Mouse (Mus musculus): ENCODE measurements at regions not wholly inside any gene's neighbourhood (a gene's known extent, or its start where the extent isn't known, plus 50 kb on each side); places are given as distances from the start of the nearest gene placed in this dataset.

DNA sequence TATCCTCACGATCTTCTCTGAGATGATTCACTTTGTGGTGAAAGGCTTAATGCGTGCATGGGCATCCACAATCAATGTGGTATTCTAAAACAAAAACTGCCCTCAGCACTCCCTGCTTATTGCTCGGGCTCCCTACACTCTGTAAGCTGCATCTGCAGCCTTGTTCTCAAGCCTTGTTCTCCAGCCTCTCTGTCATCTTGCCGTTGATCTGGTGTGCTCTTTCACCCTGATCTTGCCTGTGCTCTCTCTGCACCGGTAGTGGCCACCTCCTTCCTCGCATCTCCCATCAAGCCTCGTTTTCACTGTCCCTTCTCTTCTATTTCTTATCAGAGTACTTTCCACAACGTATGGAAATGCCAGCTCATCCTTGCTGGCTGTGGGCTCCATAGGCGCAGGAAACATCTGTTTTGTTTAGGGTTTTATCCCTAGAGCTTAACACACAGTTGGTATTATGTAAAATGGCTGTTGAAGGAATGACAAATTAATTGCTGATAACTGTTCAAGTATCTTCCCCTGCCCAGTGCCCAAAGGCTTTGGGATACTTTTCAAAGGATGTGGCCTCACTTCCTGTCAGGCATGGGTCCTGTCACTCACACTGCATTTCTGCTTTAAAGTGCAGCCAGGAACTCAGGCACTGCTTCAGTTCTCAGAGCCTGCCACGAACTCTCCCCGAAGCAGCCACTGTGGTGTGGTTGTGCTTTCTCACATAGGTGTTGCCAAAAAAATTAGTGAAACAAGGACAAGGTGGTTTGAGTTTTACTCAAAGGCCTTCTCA lies 158.9 kb upstream of the Gm12728 start:
- no peak for DNase-seq (ENCODE audit: low read depth in 1 of 2, low spot score in 2 of 2)

GRCm38 (mm10) chr4:105632581-105633358 lies 156.9 kb upstream of the Gm12728 start:
- no peak for DNase-seq (ENCODE audit: low read depth in 1 of 2, low spot score in 2 of 2)

GRCm38 (mm10) chr4:105633789-105634188 lies 155.9 kb upstream of the Gm12728 start:
- DNase-seq (ENCODE audit: low read depth in 1 of 2, low spot score in 2 of 2), result no peak

GRCm38 (mm10) chr4:105640793-105641192 lies 148.9 kb upstream of the Gm12728 start:
- DNase-seq (ENCODE audit: low read depth in 1 of 2, low spot score in 2 of 2), result no peak

GRCm38 (mm10) chr4:105641582-105641981 lies 148.1 kb upstream of the Gm12728 start:
- no peak for DNase-seq (ENCODE audit: low read depth in 1 of 2, low spot score in 2 of 2)

DNA sequence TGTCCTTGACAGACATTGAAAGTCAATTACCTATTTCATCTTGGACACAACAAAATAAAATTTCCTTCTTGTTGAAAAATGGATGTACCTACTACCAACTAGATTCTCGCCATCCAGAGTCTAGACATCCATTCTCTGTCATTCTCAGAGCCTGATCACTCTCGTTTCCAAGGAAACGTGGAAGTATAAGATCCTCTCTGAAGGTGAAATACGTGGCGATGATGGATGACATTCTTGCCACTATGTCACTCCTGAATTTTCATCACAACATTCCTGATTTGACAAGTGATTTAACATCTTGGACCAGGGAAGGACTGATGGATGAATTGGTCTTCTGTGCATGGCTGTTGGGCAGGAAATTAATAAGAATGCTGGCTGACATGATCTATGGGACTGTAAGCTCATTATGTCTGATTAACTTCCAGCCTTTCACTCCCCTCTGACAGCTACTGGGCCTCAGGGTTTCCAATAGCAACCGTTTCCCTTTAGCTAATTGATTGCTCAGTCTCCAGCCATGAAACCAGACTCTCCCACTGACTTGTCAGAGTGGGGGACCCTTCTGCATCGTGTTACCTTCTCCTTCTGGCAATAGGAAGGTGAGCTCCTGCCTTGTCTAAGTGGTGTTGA lies 140.7 kb upstream of the Gm12728 start:
- no peak for DNase-seq (ENCODE audit: low read depth in 1 of 2, low spot score in 2 of 2)

DNA sequence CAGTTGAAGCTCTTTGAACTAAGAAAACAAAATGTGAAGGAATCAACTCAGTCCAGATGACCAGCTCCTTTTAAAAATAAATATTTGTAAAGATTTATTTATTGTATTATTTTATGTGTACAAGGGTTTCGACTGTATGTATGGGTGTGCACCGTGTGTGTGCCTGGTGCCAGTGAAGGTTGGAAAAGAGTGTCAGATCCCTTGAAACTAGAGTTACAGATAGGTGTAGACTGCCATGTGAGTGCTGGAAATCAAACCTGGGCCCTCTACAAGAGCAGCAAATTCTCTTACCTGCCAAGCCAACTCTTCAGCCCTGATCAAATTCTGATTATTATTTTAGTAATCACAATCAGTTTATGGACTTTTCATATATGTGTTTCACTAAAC lies 140.2 kb upstream of the Gm12728 start:
- no peak for DNase-seq (ENCODE audit: low read depth in 1 of 2, low spot score in 2 of 2)

DNA sequence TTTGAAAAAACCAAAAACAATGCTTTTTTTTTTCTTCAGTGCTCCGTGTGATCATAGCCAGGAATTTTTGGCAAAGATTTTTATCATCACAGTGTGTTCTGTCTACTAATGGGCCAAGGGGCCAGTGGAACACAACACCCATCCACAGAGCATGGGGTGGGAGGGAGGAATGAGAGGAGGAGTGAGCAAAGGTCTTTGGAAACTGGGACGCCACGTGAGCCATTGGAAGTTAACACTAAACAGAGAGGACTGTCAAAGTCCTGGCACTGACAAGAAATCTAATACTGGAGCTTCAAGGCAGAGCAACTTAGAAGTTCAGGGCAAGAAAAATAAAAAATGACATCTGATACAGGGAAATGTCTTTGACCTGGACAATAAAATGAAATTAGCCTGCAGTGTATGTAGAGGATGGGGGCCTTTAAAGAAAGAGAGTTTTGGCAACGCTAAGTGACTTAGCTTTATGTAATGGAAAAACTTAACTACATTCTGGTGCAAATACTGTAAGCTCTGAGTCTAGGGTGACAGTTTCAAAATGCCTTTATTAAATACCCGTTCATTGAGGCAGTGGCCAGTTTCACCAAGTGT lies 133.5 kb upstream of the Gm12728 start:
- no peak for DNase-seq (ENCODE audit: low read depth in 1 of 2, low spot score in 2 of 2)

GRCm38 (mm10) chr4:105658581-105658980 lies 131.1 kb upstream of the Gm12728 start:
- DNase-seq (ENCODE audit: low read depth in 1 of 2, low spot score in 2 of 2), result no peak

GRCm38 (mm10) chr4:105676690-105677089 lies 113.0 kb upstream of the Gm12728 start:
- no peak for DNase-seq (ENCODE audit: low read depth in 1 of 2, low spot score in 2 of 2)

DNA sequence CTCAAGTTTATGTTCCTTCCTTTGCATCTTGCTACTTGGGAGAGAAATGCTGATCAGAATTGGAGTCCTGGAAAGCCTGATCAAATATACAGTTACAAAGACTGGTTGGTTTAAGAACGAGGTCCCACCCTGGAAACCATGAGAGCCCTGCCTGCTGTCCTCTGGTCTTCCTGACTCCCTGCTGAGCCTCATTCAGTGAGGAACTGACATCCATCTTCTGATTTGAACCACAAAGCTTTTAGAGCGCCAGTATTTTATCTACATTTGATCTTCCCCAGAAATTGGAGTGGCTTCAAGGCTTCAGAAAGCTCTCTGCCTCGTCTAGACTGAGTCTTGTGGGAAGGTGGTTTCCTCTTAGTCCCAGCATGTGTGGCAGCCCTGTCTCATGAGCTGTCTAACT lies 99.0 kb upstream of the Gm12728 start:
- no peak for DNase-seq (ENCODE audit: low read depth in 1 of 2, low spot score in 2 of 2)

DNA sequence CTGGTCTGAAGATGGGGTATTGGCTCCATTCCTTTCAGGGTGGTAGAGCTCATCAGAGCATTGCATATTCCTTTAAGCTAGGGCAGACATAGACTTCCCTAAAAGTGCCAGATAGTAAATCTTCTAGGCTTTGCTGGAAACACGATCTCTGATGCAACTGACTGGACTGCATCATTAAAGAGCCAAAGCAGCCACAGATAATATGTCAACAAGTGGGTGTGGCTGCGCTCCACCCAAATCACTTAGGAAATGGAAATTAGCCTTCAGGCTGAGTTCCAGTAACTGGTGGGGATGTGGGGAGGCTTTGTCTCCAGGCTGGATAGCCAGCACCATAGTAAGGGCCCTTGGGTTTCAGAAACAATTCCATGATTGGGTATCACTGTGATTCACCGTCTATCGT lies 97.3 kb upstream of the Gm12728 start:
- no peak for DNase-seq (ENCODE audit: low read depth in 1 of 2, low spot score in 2 of 2)

DNA sequence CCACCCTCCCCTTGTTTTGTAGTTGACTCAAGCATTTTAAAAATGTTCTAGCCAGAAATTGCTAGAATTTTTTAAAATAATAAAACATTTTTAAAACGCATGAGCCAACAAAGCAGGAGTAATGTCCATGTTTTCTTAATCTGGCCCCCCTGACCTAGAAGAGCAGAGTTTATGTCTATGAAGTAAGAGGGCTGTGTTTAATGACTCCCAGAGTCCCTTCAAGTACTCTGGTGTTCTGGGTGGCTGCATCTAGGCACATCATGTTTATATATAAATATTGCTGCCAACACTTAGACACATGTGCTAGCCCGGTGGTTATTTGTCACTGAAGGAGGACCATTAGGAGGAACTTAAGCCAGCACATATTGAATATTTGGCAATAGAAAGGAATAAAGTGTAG lies 93.8 kb upstream of the Gm12728 start:
- DNase-seq (ENCODE audit: low read depth in 1 of 2, low spot score in 2 of 2), result no peak

DNA sequence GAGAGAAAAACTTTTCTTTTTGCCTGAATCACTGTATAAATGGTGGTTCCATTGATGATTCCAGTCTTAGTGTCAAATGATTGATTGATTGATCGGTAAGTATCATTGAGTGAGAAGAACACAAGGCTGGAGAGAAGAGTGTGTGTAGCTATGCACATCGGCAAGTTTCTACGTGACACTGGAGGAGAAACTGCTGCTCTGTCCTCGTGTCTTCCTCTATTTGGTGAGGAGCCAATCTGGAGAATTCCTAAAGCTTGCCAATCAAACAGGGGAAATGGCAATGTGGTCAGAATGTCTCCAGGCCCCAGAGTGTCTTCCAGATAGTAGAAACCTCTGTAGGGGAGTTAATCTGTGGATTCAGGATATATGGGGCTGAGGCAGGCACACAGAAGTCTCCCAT lies 92.5 kb upstream of the Gm12728 start:
- DNase-seq (ENCODE audit: low read depth in 1 of 2, low spot score in 2 of 2), result no peak

GRCm38 (mm10) chr4:105702036-105702435 lies 87.6 kb upstream of the Gm12728 start:
- DNase-seq (ENCODE audit: low read depth in 1 of 2, low spot score in 2 of 2), result no peak

GRCm38 (mm10) chr4:105703408-105703807 lies 86.3 kb upstream of the Gm12728 start:
- DNase-seq (ENCODE audit: low read depth in 1 of 2, low spot score in 2 of 2), result no peak

GRCm38 (mm10) chr4:105704271-105704670 lies 85.4 kb upstream of the Gm12728 start:
- no peak for DNase-seq (ENCODE audit: low read depth in 1 of 2, low spot score in 2 of 2)

- DNase-seq (ENCODE audit: low read depth in 1 of 2, low spot score in 2 of 2), result no peak
Measured at GRCm38 (mm10) chr4:105705996-105706395, 83.7 kb upstream of the Gm12728 start.

GRCm38 (mm10) chr4:105708080-105708796 lies 81.4 kb upstream of the Gm12728 start:
- no peak for DNase-seq (ENCODE audit: low read depth in 1 of 2, low spot score in 2 of 2)

- DNase-seq (ENCODE audit: low read depth in 1 of 2, low spot score in 2 of 2), result no peak
Measured at GRCm38 (mm10) chr4:105713956-105714355, 75.7 kb upstream of the Gm12728 start.

DNA sequence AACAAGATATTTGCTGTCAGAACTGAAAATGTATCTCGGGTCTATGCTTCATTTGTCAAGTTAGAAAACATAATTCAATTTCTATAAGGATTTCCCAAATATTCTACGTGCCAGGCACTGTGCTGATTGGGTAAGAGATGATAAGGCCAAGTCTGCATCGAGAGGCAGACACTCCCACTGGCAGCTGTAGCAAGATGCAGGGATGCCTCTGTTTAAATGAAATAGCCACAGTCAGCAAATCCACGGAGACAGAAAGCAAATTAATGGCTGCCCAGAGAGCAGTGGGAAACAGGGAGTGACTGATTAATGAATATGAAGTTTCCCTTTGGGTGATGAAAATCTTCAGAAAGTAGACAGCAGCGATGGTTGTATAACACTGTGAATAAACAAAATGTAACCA lies 71.6 kb upstream of the Gm12728 start:
- no peak for DNase-seq (ENCODE audit: low read depth in 1 of 2, low spot score in 2 of 2)
